Mouse (Mus musculus) testis, postnatal 10 days (tissue): ENCODE measurements around the gene Wdr74.
"Not testable (repeated sequence)": the region's sequence is repeated elsewhere in the genome, so short reads cannot be mapped to it uniquely, and the experiment has no call there.

ENCODE experiments used
- DNase-seq: peaks from one replicate; pipeline ENCODE4 v3.0.0; 2021; ENCODE audit warnings: low spot score

The Wdr74 gene

DNA sequence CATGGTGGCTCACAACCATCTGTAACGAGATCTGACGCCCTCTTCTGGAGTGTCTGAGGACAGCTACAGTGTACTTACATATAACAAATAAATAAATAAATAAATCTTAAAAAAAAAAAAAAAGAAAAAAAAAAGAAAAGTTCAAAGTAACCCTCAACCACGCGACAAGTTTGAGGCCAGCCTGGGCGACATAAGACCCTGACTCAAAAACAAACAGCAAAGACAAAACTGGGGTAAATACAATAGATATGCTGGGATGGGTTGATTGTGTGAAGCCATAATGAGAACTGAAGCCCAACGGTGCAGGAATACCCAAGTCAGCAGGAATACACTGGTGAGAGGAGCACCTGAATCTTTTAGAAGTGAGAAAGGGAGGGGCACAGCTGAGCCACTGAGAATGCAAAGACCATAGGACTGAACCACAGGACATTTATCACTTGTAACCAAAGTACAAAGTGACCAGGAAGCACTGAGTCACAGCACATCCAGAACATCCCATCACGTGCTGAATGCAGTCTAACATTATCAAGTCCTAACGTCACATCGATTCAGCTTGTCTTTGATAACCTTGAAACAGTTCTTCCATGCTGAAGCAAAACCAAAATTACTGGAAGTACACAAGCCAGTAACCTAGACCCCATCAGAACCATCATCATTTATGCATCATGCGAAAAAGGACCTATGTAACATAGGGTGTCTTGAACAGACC is 18.7 kb upstream of the Wdr74 start:
- no peak for DNase-seq

GRCm38 (mm10) chr19:8718357-8718756 is 17.3 kb upstream of the Wdr74 start:
- DNase-seq, result peak; percentile 66

- DNase-seq, result not testable (repeated sequence)
Observed at GRCm38 (mm10) chr19:8719037-8719436, 16.6 kb upstream of the Wdr74 start.

- DNase-seq, result no peak
Observed at GRCm38 (mm10) chr19:8721378-8721777, 14.2 kb upstream of the Wdr74 start.

GRCm38 (mm10) chr19:8722021-8722420 is 13.6 kb upstream of the Wdr74 start:
- no peak for DNase-seq

DNA sequence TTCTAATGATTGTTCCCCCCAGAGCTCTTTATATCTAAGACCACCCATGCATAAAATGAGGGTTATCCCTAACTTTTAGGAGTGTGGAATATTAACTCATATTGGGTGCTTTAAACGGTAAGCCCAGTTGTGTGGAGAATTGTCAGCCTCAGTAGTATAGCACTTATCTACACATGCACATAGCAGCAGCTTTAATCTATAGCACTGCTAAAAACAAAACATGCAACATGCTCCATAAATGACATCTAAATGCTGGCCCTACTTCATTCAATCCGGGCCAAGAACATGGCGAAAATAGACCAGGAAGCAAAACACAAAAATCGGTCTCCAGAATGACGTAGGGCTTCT is 13.1 kb upstream of the Wdr74 start:
- DNase-seq, result no peak

DNA sequence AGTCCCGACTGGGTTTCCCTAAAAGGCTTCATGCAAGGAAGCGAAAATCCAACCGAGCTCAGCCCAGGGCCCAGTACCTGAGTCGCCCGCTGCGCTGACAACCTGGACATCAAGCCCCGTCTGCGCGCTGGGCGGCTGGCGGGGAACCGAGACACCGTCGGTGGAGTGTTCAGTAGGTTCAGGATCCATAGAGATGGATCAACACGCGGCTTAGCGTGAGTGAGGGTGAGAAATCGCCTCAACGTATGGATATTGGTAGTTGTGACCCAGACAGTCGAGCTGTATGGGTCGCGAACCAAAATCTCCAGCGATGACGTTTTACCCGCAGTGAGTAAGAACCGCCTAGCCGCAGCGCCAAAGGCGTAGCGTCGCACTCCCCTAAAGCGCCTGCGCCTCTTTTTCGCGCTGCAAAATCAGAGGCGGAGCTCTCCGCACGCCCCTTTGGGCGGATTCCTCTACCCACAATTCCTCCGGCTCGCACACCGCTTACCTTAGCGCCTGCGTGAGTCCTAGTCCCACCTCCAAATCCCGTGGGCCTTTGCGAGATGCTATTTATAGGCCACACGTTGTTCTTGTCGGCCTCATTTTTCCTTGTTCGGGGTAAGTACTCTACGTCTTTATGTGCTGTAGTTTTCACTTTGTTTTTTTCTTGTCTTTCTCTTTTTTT is 12.6 kb upstream of the Wdr74 start, which contains the start of gene Slc3a2:
Slc3a2 (minus strand) TSS at position 463 of the 667 bp plus-strand sequence.
- peak; percentile 92 for DNase-seq

DNA sequence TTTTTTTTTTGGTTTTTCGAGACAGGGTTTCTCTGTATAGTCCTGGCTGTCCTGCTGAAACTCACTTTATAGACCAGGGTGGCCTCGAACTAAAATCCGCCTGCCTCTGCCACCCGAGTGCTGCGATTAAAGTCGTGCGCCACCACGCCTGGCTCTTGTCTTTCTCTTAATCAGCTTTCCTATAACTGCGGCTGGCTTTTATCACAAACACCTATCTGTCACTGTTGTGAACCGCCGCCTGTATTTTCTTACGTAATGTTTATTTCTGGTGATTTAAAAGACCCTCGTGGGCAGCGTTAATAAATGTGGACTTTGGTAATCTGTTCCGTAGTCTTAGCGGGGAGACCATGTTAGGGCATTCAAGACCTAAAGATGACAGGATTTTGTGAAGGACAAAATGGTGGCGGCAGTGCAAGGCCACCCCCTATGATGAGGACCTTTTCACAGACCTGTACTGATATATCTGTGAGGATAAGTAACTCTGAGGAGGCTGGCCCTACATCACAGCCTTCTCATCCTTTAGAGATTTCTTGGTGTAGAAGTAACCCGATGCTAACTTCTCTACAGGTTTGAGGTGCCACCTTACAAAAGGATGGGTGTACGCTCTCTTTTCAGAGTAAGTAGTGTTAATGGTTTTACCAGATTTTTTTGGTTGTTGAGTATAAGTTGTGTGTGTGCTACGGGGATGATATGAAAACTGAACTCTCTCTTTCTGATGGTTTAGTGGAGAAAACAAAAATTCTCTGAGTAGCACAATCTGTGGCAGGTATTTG is 11.9 kb upstream of the Wdr74 start:
- no peak for DNase-seq

GRCm38 (mm10) chr19:8724392-8724791 is 11.2 kb upstream of the Wdr74 start:
- no peak for DNase-seq

GRCm38 (mm10) chr19:8725081-8725613 is 10.5 kb upstream of the Wdr74 start:
- no peak for DNase-seq

DNA sequence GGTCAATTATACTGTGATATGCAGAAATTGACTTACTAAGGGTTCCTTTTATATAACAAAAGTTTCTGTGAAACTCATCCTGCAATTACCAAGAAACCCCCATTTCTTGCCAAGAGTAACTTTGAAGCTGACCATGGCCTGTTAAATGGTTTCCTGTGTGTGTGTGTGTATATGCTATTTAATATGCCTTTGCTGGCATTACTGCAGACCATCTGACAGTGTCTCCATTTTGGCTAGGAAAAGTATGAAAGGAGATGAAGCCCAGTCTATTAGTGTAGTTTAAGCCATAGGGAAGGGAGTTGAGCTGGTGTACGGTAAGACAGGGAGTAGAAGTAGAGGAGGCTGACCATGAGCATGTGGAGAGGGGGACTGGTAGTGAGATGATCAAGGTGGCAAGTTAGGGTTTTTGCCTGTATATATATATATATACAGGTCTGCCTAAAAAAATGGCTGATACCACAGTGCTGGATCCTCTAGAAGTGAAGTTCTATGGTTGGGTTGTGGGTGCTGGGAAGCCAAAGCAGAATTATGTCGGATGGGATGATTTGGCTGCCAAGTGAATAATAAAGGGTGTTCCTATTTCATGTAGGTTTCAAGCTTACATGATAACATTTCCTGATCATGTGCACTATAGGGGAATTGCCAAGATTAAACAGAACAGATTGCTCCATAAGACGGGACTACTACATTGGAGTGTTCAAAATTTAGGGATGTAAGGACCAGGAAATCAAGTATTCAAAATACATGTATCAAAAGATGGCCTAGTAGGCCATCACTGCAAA is 8.8 kb upstream of the Wdr74 start:
- DNase-seq, result no peak

- no peak for DNase-seq
Observed at GRCm38 (mm10) chr19:8727495-8728114, 8.0 kb upstream of the Wdr74 start.

GRCm38 (mm10) chr19:8728335-8729099 is 7.1 kb upstream of the Wdr74 start:
- not testable (repeated sequence) for DNase-seq

DNA sequence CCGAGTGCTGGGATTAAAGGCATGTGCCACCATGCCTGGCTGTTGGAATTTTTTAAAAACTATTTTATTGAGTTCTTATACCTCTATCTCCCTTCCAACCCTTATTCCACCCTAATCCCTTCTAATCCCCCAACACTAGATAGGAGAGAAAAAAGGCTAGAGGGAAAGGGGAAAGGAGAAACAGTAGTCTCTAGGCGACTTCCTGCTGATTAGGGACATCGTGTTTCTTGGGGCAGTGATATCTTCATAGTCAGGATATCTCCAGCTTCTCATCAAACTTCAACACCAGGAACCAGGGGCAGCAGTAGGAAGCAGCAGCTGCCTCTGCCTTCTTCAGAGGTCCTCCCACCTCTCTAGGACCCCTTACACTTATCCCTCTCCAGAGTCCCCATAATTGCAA is 1.3 kb upstream of the Wdr74 start:
- DNase-seq, result no peak

- DNase-seq, result no peak
Observed at GRCm38 (mm10) chr19:8736160-8736467, 487 bp downstream of the Wdr74 start.

- DNase-seq, result no peak
Observed at GRCm38 (mm10) chr19:8738911-8739310, 3.3 kb downstream of the Wdr74 start.

GRCm38 (mm10) chr19:8739646-8740045 is 4.0 kb downstream of the Wdr74 start:
- DNase-seq, result no peak

DNA sequence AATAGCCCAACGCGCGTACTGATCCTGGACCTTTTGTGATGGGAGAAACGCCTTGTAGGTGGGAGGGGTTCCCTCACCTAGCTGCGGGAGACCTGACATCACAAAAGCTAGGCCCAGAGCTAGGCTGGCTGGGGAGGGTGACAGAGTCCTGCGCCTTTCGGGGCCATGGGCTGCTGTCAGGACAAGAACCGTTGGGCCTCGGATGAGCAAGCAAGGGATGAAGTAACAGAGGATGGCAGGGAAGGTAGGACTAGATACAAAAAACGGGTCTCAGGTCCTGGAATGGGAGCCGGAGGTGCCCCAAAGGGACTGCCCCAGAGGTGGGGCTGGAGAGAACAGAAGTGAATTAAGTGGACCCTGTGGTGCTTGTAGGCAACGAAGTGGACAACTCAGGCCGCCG is 5.0 kb downstream of the Wdr74 start, which contains the start of gene 1700092M07Rik:
1700092M07Rik (plus strand) TSS at position 116 of the 400 bp plus-strand sequence.
- peak; percentile 52 for DNase-seq

DNA sequence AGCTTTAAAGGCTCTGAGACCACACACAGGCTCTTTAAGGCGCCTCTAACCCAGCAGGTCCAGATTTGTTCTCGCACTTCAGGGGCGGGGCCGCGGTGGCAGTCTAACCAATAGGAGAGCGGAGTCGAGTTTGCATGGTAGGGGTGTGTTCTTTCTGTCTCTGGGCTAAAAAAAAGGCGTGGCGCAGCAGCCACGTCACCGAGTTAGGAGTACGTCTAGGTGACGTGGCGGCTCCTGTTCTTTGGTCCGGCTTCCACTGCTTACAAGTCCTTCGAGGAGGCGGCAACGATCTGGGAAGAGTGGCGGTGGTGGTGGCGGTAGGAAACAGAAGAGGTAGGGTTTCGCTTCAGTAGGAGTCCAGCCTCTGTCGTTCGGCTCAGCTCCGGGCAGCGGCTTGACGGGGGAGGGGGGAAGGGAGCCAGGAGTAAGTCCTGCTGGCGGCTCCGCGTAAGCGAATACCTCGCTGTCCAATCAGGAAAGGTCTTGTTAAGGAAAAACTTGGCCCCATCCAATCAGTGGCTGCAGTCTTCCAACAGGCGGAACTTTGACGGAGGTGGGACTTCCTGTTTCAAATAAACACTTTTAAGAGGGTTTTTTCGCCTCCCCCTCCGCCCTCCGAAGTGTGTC is 5.7 kb downstream of the Wdr74 start, which contains the start of gene Stx5a:
Stx5a (plus strand) TSS at position 171 of the 627 bp plus-strand sequence.
- peak; percentile 96 for DNase-seq

DNA sequence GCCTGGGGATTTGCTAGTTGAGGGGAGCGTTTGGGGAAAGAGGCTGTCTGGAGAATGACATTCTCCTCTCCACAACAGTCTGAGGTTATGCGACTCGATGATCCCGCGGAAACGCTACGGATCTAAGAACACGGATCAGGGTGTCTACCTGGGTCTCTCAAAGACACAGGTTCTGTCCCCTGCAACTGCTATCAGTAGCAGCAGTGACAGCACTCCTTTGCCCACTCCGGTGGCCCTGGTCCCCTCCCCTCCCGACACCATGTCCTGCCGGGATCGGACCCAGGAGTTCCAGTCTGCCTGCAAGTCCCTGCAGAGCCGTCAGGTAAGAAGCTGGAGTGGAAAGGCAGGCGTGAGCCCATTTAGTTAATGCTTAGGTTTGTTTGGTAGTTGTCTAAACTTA is 6.5 kb downstream of the Wdr74 start:
- DNase-seq, result peak; percentile 47
